Mouse (Mus musculus): Measurements from ENCODE around the gene Arg1. TPM values are rescaled to one million over a fixed set of nuclear protein-coding genes. Genes with fewer than 3 reads are reported as not detected.

Arg1 gene
- polyA plus RNA-seq, 1 experiment from 2014 or later = 1.1 TPM

- no peak overlapping the region for H3K4me2 ChIP-seq (ENCODE audit: low read depth, low read length)
- peaks cover 3% of the 10 kb centered on the region; the same call in 1 of the 2 replicates for H3K4me1 ChIP-seq (ENCODE audit: control insufficient read depth, insufficient read depth, low read length)
- no peak overlapping the region for H3K9ac ChIP-seq (ENCODE audit: low read length)
- H3K4me3 ChIP-seq (ENCODE audit: low read length) = no peak overlapping the region
- no peak for ATAC-seq (replicated peaks; ENCODE audit: extremely low read depth, insufficient read depth, low FRiP score)
- no peaks in the 10 kb centered on the region for H3K27me3 ChIP-seq (ENCODE audit: control insufficient read depth, insufficient read depth, low read length)
- H3K36me3 ChIP-seq (ENCODE audit: control insufficient read depth, insufficient read depth) = peaks cover 50% of the 10 kb centered on the region
- H3K9me3 ChIP-seq (replicated peaks; ENCODE audit: control insufficient read depth, low read length) = no peaks in the 10 kb centered on the region
- H3K27ac ChIP-seq (ENCODE audit: low read length) = no peak overlapping the region
- WGBS = 75% methylated on average over 4 of the region's 4 CpGs
Measured at GRCm38 (mm10) chr10:24873624-24874023, 53.7 kb downstream of the Arg1 start.

GRCm38 (mm10) chr10:24869760-24870290 lies 57.5 kb downstream of the Arg1 start, which contains the start of gene Med23:
Gene Med23, plus strand, starts transcription at chr10:24869986.
- Histone ChIP-seq H3K36me3 (ENCODE audit: control insufficient read depth, insufficient read depth) (peaks cover 21% of the 10 kb centered on the region), H3K9me3 (replicated peaks; ENCODE audit: control insufficient read depth, low read length) (no peaks in the 10 kb centered on the region), H3K27ac (ENCODE audit: low read length) (0 out of 2 replicates have a peak within 1 kb of the TSS, but pooled peaks have one; percentile 42), H3K4me1 (ENCODE audit: control insufficient read depth, insufficient read depth, low read length) (peaks cover 3% of the 10 kb centered on the region; the same call in 1 of the 2 replicates), H3K27me3 (ENCODE audit: control insufficient read depth, insufficient read depth, low read length) (no peaks in the 10 kb centered on the region), H3K9ac (ENCODE audit: low read length) (peak within 1 kb of the TSS; percentile 97), H3K4me3 (ENCODE audit: low read length) (peak within 1 kb of the TSS; percentile 97), H3K4me2 (ENCODE audit: low read depth, low read length) (peak within 1 kb of the TSS; percentile 79)
- peak; percentile 99 for ATAC-seq (replicated peaks; ENCODE audit: extremely low read depth, insufficient read depth, low FRiP score)
- WGBS = under 1% methylated on average over 36 of the region's 36 CpGs

Small RNA genes lying within 50 kb of the gene (microRNA-seq; reads per million reads assigned to microRNA genes)
- gene Mir6905 = not detected

Other genes starting within 250 kb of the Arg1 start
- gene Enpp1, start 215.3 kb downstream of the Arg1 start, polyA plus RNA-seq (2015; fragmentation: Nextera tagmentation; extraction: Ambion mirVana) = 3.8 and 3.9 TPM in 2 replicates
- 3.9 and 4.5 TPM in 2 replicates for gene Enpp3, start 84.7 kb downstream of the Arg1 start, polyA plus RNA-seq (2015; fragmentation: Nextera tagmentation; extraction: Ambion mirVana)
- gene Med23, start 57.5 kb downstream of the Arg1 start, polyA plus RNA-seq (2015; fragmentation: Nextera tagmentation; extraction: Ambion mirVana) = 11.6 and 12.7 TPM in 2 replicates